Mouse (Mus musculus): ENCODE results near the gene Sspo. TPM values are rescaled to one million over a fixed set of nuclear protein-coding genes. Genes with fewer than 3 reads are reported as not detected.

Gene Sspo
- total and polyA plus RNA-seq, 3 experiments = not detected

- H3K9ac ChIP-seq (ENCODE audit: control insufficient read depth, low read depth, low read length, poor library complexity, severe bottlenecking) = no peak overlapping the region
- H3K27ac ChIP-seq (ENCODE audit: control insufficient read depth, low read depth, low read length) = no peak overlapping the region
- H3K36me3 ChIP-seq (ENCODE audit: control insufficient read depth in 1 of 2, insufficient read depth in 2 of 2, low read length in 2 of 2) = no peaks in the 10 kb centered on the region
- no peaks in the 10 kb centered on the region for H3K79me2 ChIP-seq (ENCODE audit: control insufficient read depth, insufficient read depth, low read length, poor library complexity)
- no peaks in the 10 kb centered on the region for H3K27me3 ChIP-seq (ENCODE audit: control insufficient read depth in 1 of 2, insufficient read depth in 2 of 2, low read length in 2 of 2)
- no peak for TF ChIP-seq ZC3H11A (IDR thresholded peaks at IDR 0.05; ENCODE audit: low read depth, low read length)
- TF ChIP-seq EP300 (IDR thresholded peaks at IDR 0.05; ENCODE audit: low read depth in 1 of 2, low read length in 2 of 2) = no peak
- no peak for TF ChIP-seq JUND (IDR thresholded peaks at IDR 0.05; ENCODE audit: low read depth, low read length)
- TF ChIP-seq GABPA (IDR thresholded peaks at IDR 0.05; ENCODE audit: low read depth, low read length) = no peak
- TF ChIP-seq MAFK (IDR thresholded peaks at IDR 0.05; ENCODE audit: borderline replicate concordance, low read depth, low read length) = no peak
- TF ChIP-seq ZNF384 (IDR thresholded peaks at IDR 0.05; ENCODE audit: low read depth, low read length) = no peak
- no peak for TF ChIP-seq CHD1 (IDR thresholded peaks at IDR 0.05; ENCODE audit: low read depth, low read length)
- TF ChIP-seq SIN3A (IDR thresholded peaks at IDR 0.05; ENCODE audit: low read length) = no peak
- no peak for TF ChIP-seq TCF12 (IDR thresholded peaks at IDR 0.05; ENCODE audit: low read depth, low read length)
- TF ChIP-seq SMC3 (IDR thresholded peaks at IDR 0.05; ENCODE audit: low read depth, low read length) = no peak
- TF ChIP-seq CHD2 (IDR thresholded peaks at IDR 0.05; ENCODE audit: low read length) = no peak
- no peak for TF ChIP-seq MXI1 (IDR thresholded peaks at IDR 0.05; ENCODE audit: low read depth, low read length)
- no peak for TF ChIP-seq POLR2A (IDR thresholded peaks at IDR 0.05; ENCODE audit: control insufficient read depth in 1 of 2, insufficient read depth in 1 of 2, low read depth in 1 of 2, low read length in 2 of 2, poor library complexity in 1 of 2)
- no peak overlapping the region for H3K4me3 ChIP-seq (ENCODE audit: control insufficient read depth in 1 of 2, insufficient read depth in 1 of 2, low read depth in 2 of 2, low read length in 2 of 2)
- H3K4me1 ChIP-seq (ENCODE audit: control insufficient read depth in 1 of 2, insufficient read depth in 2 of 2, low read length in 2 of 2) = no peaks in the 10 kb centered on the region
- DNase-seq (ENCODE audit: low read depth, low spot score) = no peak
- no peaks in the 10 kb centered on the region for H3K9me3 ChIP-seq (replicated peaks; ENCODE audit: insufficient read depth, low read length)
Observed at GRCm38 (mm10) chr6:48546271-48546670, 98.2 kb downstream of the Sspo start.

GRCm38 (mm10) chr6:48546858-48547257 is 98.8 kb downstream of the Sspo start:
- Histone ChIP-seq H3K27me3 (ENCODE audit: control insufficient read depth in 1 of 2, insufficient read depth in 2 of 2, low read length in 2 of 2) (no peaks in the 10 kb centered on the region), H3K36me3 (ENCODE audit: control insufficient read depth in 1 of 2, insufficient read depth in 2 of 2, low read length in 2 of 2) (no peaks in the 10 kb centered on the region)

DNA sequence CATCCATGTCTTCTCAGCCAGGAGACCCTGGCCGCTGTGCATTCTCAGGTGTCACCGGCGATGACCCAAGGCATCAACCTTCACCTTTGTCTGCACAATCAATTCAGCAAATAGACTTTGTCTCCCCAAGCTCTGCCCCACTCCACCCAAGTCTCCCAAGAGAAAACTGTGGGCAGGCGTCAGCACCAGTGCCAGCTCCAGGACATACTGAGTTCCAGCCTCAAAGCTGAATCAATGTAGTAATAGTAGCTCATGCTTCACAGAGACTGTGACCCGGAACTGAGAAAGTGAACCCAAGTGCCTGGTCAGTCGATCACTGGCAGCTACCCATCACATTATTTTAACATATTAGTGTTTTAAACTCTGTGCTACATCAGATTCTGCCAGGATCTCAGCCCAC is 100.3 kb downstream of the Sspo start:
- TF ChIP-seq USF1 (IDR thresholded peaks at IDR 0.05; ENCODE audit: low read depth, low read length) (no peak), MEF2A (IDR thresholded peaks at IDR 0.05; ENCODE audit: extremely low read depth, insufficient replicate concordance, low read depth, low read length, poor library complexity, severe bottlenecking) (no peak), POLR2A (IDR thresholded peaks at IDR 0.05; ENCODE audit: control insufficient read depth in 1 of 2, insufficient read depth in 1 of 2, low read depth in 1 of 2, low read length in 2 of 2, poor library complexity in 1 of 2) (no peak), HCFC1 (IDR thresholded peaks at IDR 0.05; ENCODE audit: low read depth, low read length) (no peak), USF2 (IDR thresholded peaks at IDR 0.05; ENCODE audit: borderline replicate concordance in 1 of 2, insufficient read depth in 1 of 2, low read depth in 1 of 2, low read length in 2 of 2) (no peak), CTCF (IDR thresholded peaks at IDR 0.05 in 2 of 3, conservative IDR thresholded peaks at IDR 0.05 in 1 of 3; ENCODE audit: control insufficient read depth in 1 of 3, insufficient read depth in 1 of 3, low read depth in 2 of 3, low read length in 3 of 3, poor library complexity in 1 of 3, severe bottlenecking in 1 of 3) (no peak), MXI1 (IDR thresholded peaks at IDR 0.05; ENCODE audit: low read depth, low read length) (no peak), CHD1 (IDR thresholded peaks at IDR 0.05; ENCODE audit: low read depth, low read length) (no peak), E2F4 (IDR thresholded peaks at IDR 0.05; ENCODE audit: borderline replicate concordance, low read depth, low read length) (no peak), POLR2AphosphoS5 (IDR thresholded peaks at IDR 0.05; ENCODE audit: borderline replicate concordance, low read depth, low read length) (no peak), RAD21 (IDR thresholded peaks at IDR 0.05; ENCODE audit: low read depth, low read length) (no peak), RCOR1 (IDR thresholded peaks at IDR 0.05; ENCODE audit: low read depth, low read length) (no peak), CHD2 (IDR thresholded peaks at IDR 0.05; ENCODE audit: low read length) (no peak), JUND (IDR thresholded peaks at IDR 0.05; ENCODE audit: low read depth, low read length) (no peak), MAX (IDR thresholded peaks at IDR 0.05; ENCODE audit: low read length) (no peak)
- H3K27me3 ChIP-seq (ENCODE audit: control insufficient read depth in 1 of 2, insufficient read depth in 2 of 2, low read length in 2 of 2) = no peaks in the 10 kb centered on the region
- H3K4me3 ChIP-seq (ENCODE audit: control insufficient read depth in 1 of 2, insufficient read depth in 1 of 2, low read depth in 2 of 2, low read length in 2 of 2) = no peak overlapping the region

More at GRCm38 (mm10) chr6:48546858-48547257, 98.8 kb downstream of the Sspo start:
- H3K9me3 ChIP-seq (replicated peaks; ENCODE audit: insufficient read depth, low read length) = no peaks in the 10 kb centered on the region
- TF ChIP-seq NRF1 (IDR thresholded peaks at IDR 0.05; ENCODE audit: insufficient read depth, low read depth, low read length, poor library complexity, severe bottlenecking) (no peak), ZNF384 (IDR thresholded peaks at IDR 0.05; ENCODE audit: low read depth, low read length) (no peak), KAT2A (conservative IDR thresholded peaks at IDR 0.05; ENCODE audit: low read depth, low read length) (no peak), MAZ (IDR thresholded peaks at IDR 0.05; ENCODE audit: low read depth, low read length) (no peak)
- no peaks in the 10 kb centered on the region for H3K79me2 ChIP-seq (ENCODE audit: control insufficient read depth, insufficient read depth, low read length, poor library complexity)
- DNase-seq (ENCODE audit: low read depth, low spot score) = no peak
- H3K4me3 ChIP-seq (ENCODE audit: control insufficient read depth in 1 of 2, insufficient read depth in 1 of 2, low read depth in 2 of 2, low read length in 2 of 2) = no peak overlapping the region
- H3K9ac ChIP-seq (ENCODE audit: control insufficient read depth, low read depth, low read length, poor library complexity, severe bottlenecking) = no peak overlapping the region
- no peaks in the 10 kb centered on the region for H3K4me1 ChIP-seq (ENCODE audit: control insufficient read depth in 1 of 2, insufficient read depth in 2 of 2, low read length in 2 of 2)
- no peak overlapping the region for H3K27ac ChIP-seq (ENCODE audit: control insufficient read depth, low read depth, low read length)

More for the DNA sequence above, 100.3 kb downstream of the Sspo start:
- H3K36me3 ChIP-seq (ENCODE audit: control insufficient read depth in 1 of 2, insufficient read depth in 2 of 2, low read length in 2 of 2) = no peaks in the 10 kb centered on the region
- H3K4me1 ChIP-seq (ENCODE audit: control insufficient read depth in 1 of 2, insufficient read depth in 2 of 2, low read length in 2 of 2) = no peaks in the 10 kb centered on the region
- H3K27ac ChIP-seq (ENCODE audit: control insufficient read depth, low read depth, low read length) = no peak overlapping the region
- no peaks in the 10 kb centered on the region for H3K79me2 ChIP-seq (ENCODE audit: control insufficient read depth, insufficient read depth, low read length, poor library complexity)
- H3K9ac ChIP-seq (ENCODE audit: control insufficient read depth, low read depth, low read length, poor library complexity, severe bottlenecking) = no peak overlapping the region
- no peaks in the 10 kb centered on the region for H3K9me3 ChIP-seq (replicated peaks; ENCODE audit: insufficient read depth, low read length)
- DNase-seq (ENCODE audit: low read depth, low spot score) = no peak
